Mouse (Mus musculus) kidney, postnatal 0 days (tissue): ENCODE data around the gene Ash1l. TPM values are rescaled to one million over a fixed set of nuclear protein-coding genes. Genes with fewer than 3 reads are reported as not detected.
A peak's percentile ranks its signal among the peaks of the same experiment; 100 is the strongest.

Experiments used
- ATAC-seq: fragments of 200-750 bp; cut with Nextera tagmentation; replicated peaks from 2 replicates; pipeline ENCODE4 v1.8.0; 2017; ENCODE audit warnings: low read depth, moderate number of reproducible peaks, moderate TSS enrichment, moderate library complexity; ENCODE audit not compliant: low FRiP score
- DNase-seq: peaks from one replicate; pipeline ENCODE4 v3.0.0-alpha.2; 2016; ENCODE audit warnings: low spot score
- H3K27ac ChIP-seq: fragments of 300-500 bp; sonication (generic); 2 replicates; pipeline ENCODE4 v1.5.1; 2014; ENCODE audit warnings: mild to moderate bottlenecking
- H3K27me3 ChIP-seq: fragments of 300-500 bp; sonication (generic); 2 replicates; pipeline ENCODE4 v1.6.1; 2014; ENCODE audit warnings: low read length, mixed read lengths; ENCODE audit not compliant: insufficient read depth
- H3K36me3 ChIP-seq: fragments of 300-500 bp; sonication (generic); 2 replicates; pipeline ENCODE4 v1.6.1; 2014; ENCODE audit warnings: low read length, mixed read lengths; ENCODE audit not compliant: insufficient read depth
- H3K4me1 ChIP-seq: fragments of 300-500 bp; sonication (generic); replicated peaks from 2 replicates; pipeline ENCODE4 v1.6.1; 2014; ENCODE audit warnings: antibody characterized with exemption, low read length, mixed read lengths; ENCODE audit not compliant: insufficient read depth
- H3K4me2 ChIP-seq: fragments of 300-500 bp; sonication (generic); 2 replicates; pipeline ENCODE4 v1.6.1; 2014; ENCODE audit warnings: mild to moderate bottlenecking, low read length, moderate library complexity, mixed read lengths
- H3K4me3 ChIP-seq: fragments of 300-500 bp; sonication (generic); replicated peaks from 2 replicates; pipeline ENCODE4 v1.5.1; 2014; ENCODE audit warnings: low read depth, low read length
- H3K9ac ChIP-seq: fragments of 300-500 bp; sonication (generic); 2 replicates; pipeline ENCODE4 v1.6.1; 2014; ENCODE audit warnings: low read depth, low read length
- H3K9me3 ChIP-seq: fragments of 300-500 bp; sonication (generic); replicated peaks from 2 replicates; pipeline ENCODE4 v1.6.1; 2016; ENCODE audit warnings: low read length, inconsistent platforms, mixed read lengths
- CTCF ChIP-seq: IDR thresholded peaks from 2 replicates; pipeline ENCODE4 v1.5.1; 2016; ENCODE audit warnings: antibody characterized with exemption, low read depth, mild to moderate bottlenecking, moderate library complexity
- WGBS: fragments of 180-500 bp; shearing (Covaris S2); extraction: QIAGEN DNeasy Blood & Tissue Kit; methylation state at CpG from one replicate; pipeline ENCODE4 v1.1.7; 2014; 5-methylcytosine and 5-hydroxymethylcytosine counted together
- polyA plus RNA-seq: library from polyadenylated mRNA; unstranded; fragments of >200 nt; fragmentation: Nextera tagmentation; extraction: Ambion mirVana; gene quantifications from 2 replicates; pipeline ENCODE4 v1.2.1, GENCODE M21; 2015

Gene Ash1l
- polyA plus RNA-seq, 1 experiment from 2014 or later = 13.0 TPM

DNA sequence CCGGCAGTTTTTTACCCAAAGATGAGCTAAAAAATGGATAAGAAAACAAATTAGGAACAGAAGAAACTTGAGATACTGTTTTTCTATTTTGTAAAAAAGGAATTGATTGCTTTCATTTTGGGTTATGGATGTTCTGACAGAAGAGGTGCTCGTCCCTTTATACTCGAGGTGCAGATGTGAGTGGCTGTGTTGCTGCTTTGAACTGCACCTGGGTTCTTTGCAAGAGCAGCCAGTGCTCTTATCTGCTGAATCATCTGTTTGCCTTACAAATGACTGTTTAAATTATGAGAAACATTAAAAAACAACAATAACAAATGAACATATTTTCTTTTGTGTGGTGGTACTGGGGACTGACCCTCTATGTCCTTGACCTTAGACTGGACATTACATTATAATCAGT lies 20.9 kb upstream of the Ash1l start:
- no peak for TF ChIP-seq CTCF
- Histone ChIP-seq H3K36me3 (peaks cover 77% of the 10 kb centered on the region), H3K27me3 (no peaks in the 10 kb centered on the region), H3K4me2 (no peak overlapping the region), H3K9ac (no peak overlapping the region), H3K9me3 (no peaks in the 10 kb centered on the region), H3K4me3 (no peak overlapping the region), H3K27ac (no peak overlapping the region), H3K4me1 (no peaks in the 10 kb centered on the region)
- DNase-seq (no peak), ATAC-seq (no peak)
- WGBS = 79% methylated on average over 3 of the region's 3 CpGs

DNA sequence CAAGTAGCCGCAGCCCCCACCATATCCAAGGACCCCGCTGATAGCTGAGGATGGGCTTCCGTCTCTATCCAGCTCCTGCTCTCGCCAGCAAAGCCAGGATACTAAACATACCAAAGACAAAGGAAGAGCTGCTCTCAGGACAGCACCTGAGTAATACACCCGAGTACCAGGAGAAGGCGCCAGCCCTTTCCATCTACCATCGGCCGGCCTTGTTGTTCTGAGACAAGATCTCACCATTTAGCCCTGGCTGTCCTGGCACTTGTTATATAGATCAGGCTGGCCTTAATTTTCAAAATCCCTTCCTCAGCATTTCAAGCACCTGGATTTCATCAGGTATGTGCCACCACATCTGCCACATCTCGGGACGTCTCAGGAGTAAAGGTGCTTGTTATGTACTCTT lies 11.4 kb upstream of the Ash1l start:
- 96% methylated on average over 10 of the region's 10 CpGs for WGBS
- H3K9ac ChIP-seq = no peak overlapping the region
- ATAC-seq (no peak), DNase-seq (no peak)
- no peaks in the 10 kb centered on the region for H3K9me3 ChIP-seq
- H3K36me3 ChIP-seq = peaks cover 32% of the 10 kb centered on the region
- H3K4me1 ChIP-seq = no peaks in the 10 kb centered on the region
- no peaks in the 10 kb centered on the region for H3K27me3 ChIP-seq
- H3K4me2 ChIP-seq = no peak overlapping the region
- no peak overlapping the region for H3K4me3 ChIP-seq
- H3K27ac ChIP-seq = no peak overlapping the region
- TF ChIP-seq CTCF = no peak

- no peaks in the 10 kb centered on the region for H3K9me3 ChIP-seq
- ATAC-seq (peak; percentile 62; the same call in 1 of the 2 replicates), DNase-seq (peak; percentile 90)
- H3K27me3 ChIP-seq = no peaks in the 10 kb centered on the region
- H3K36me3 ChIP-seq = peaks cover 27% of the 10 kb centered on the region
- H3K27ac ChIP-seq = no peak overlapping the region
- H3K9ac ChIP-seq = no peak overlapping the region
- TF ChIP-seq CTCF = peak; percentile 79
- 72% methylated on average over 3 of the region's 3 CpGs for WGBS
- H3K4me1 ChIP-seq = no peaks in the 10 kb centered on the region
- no peak overlapping the region for H3K4me3 ChIP-seq
- H3K4me2 ChIP-seq = no peak overlapping the region
These were observed 10.7 kb upstream of the Ash1l start for GRCm38 (mm10) chr3:88939749-88940148.

GRCm38 (mm10) chr3:88942316-88942880 lies 8.0 kb upstream of the Ash1l start:
- no peaks in the 10 kb centered on the region for H3K27me3 ChIP-seq
- H3K27ac ChIP-seq = no peak overlapping the region
- H3K9ac ChIP-seq = no peak overlapping the region
- 94% methylated on average over 10 of the region's 10 CpGs for WGBS
- peaks cover 22% of the 10 kb centered on the region for H3K36me3 ChIP-seq
- no peaks in the 10 kb centered on the region for H3K4me1 ChIP-seq
- no peaks in the 10 kb centered on the region for H3K9me3 ChIP-seq
- H3K4me3 ChIP-seq = no peak overlapping the region
- H3K4me2 ChIP-seq = no peak overlapping the region
- no peak for ATAC-seq
- no peak for DNase-seq
- no peak for TF ChIP-seq CTCF

GRCm38 (mm10) chr3:88944109-88944508 lies 6.3 kb upstream of the Ash1l start:
- peaks cover 3% of the 10 kb centered on the region; the same call in 1 of the 2 replicates for H3K4me1 ChIP-seq
- no peak overlapping the region for H3K4me3 ChIP-seq
- no peak for DNase-seq
- H3K27ac ChIP-seq = no peak overlapping the region
- WGBS = 88% methylated on average over 4 of the region's 4 CpGs
- H3K36me3 ChIP-seq = peaks cover 20% of the 10 kb centered on the region
- no peak for TF ChIP-seq CTCF
- no peaks in the 10 kb centered on the region for H3K9me3 ChIP-seq
- H3K4me2 ChIP-seq = no peak overlapping the region
- ATAC-seq = no peak
- no peak overlapping the region for H3K9ac ChIP-seq
- H3K27me3 ChIP-seq = no peaks in the 10 kb centered on the region

- Histone ChIP-seq H3K27me3 (no peaks in the 10 kb centered on the region), H3K4me1 (peaks cover 6% of the 10 kb centered on the region; the same call in 1 of the 2 replicates), H3K4me3 (peak overlapping the region; percentile 91), H3K36me3 (no peaks in the 10 kb centered on the region), H3K27ac (peak overlapping the region; percentile 99), H3K9ac (peak overlapping the region; percentile 80), H3K9me3 (no peaks in the 10 kb centered on the region), H3K4me2 (peak overlapping the region; percentile 71)
- TF ChIP-seq CTCF = no peak
- peak; percentile 96 for DNase-seq
- 0% methylated on average over 65 of the region's 92 CpGs for WGBS
- peak; percentile 90 for ATAC-seq
These were observed 441 bp upstream of the Ash1l start for GRCm38 (mm10) chr3:88949786-88950575.
